Mouse (Mus musculus): ENCODE measurements at regions not wholly inside any gene's neighbourhood (a gene's known extent, or its start where the extent isn't known, plus 50 kb on each side); places are given as distances from the start of the nearest gene placed in this dataset.

DNA sequence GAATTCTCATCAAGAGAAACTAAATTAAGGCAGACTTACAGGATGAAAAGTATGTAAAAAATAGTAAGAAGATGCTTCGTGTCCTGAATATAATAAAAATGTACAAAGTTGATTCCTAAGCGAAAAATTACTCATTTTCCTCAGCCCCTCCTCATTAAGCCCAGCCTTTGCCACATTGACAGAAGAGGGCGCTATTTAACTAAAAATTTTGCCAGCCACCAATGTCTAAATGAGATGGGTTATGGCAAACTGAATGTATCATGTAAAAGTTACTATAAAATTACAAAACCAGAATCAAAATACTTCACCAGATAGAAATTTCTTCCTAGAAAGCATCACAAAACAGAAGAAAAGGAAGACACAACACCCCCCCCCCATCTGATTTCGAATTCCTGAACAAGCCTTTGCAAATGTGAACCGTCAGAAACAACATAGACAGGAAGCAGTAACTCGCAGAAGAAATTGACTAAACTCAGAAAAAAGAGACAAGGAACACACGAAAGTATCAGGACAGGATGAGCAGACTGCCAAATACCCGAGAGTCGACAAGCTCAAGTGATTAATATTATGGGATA lies 191.2 kb upstream of the Tars start:
- TF ChIP-seq CTCF (IDR thresholded peaks at IDR 0.05; ENCODE audit: borderline replicate concordance, insufficient read depth, low read length) = no peak
- no peak for TF ChIP-seq POLR2A (IDR thresholded peaks at IDR 0.05; ENCODE audit: low read depth, low read length)
